Mouse (Mus musculus): ENCODE data around the gene Arhgef3. TPM values are rescaled to one million over a fixed set of nuclear protein-coding genes. Genes with fewer than 3 reads are reported as not detected.

The Arhgef3 gene
- polyA plus RNA-seq, 2 experiments: 2.6 to 5.4 TPM

DNA sequence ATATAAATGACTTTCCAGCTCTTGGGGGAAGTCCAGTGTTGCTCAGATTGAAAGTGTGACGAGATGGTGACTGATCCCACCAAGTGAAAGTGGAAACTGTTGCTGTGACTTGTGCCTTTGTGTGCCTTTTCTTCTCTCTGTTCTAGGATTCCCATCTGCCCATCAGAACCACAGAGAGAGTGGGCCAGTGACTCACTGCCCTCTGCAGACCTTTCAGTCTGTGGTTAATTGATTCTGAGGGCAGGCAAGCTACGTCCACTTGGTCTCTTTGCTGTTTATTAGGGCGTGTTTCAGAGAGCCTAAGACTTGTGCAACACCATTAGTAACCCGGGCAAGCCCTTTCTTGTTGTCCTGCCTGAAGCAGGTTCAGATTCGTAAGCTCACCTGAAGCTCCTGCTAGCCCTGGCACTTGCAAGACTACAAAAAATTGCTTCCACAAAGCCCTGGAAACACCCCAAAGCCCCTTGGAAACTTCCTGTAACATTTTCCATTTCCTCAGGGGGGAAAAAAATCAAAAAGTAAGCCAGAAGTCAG is 261.5 kb downstream of the Arhgef3 start:
- Histone ChIP-seq H3K36me3 (replicated peaks; ENCODE audit: control insufficient read depth, insufficient read depth, low read depth) (no peaks in the 10 kb centered on the region), H3K9ac (replicated peaks) (no peak overlapping the region), H3K27me3 (ENCODE audit: control insufficient read depth, insufficient read depth, low read length) (no peaks in the 10 kb centered on the region), H3K4me3 (ENCODE audit: insufficient read depth in 1 of 2, low read depth in 2 of 2, low read length in 2 of 2) (no peak overlapping the region), H3K4me2 (ENCODE audit: low read depth) (no peak overlapping the region), H3K27ac (no peak overlapping the region), H3K4me1 (replicated peaks; ENCODE audit: control insufficient read depth in 2 of 2, insufficient read depth in 2 of 2, low read length in 1 of 2) (peaks cover 0 to 6% of the 10 kb centered on the region in 2 experiments; a peak in 2 of 4 replicates), H3K9me3 (ENCODE audit: control insufficient read depth, low read length) (no peaks in the 10 kb centered on the region)
- ATAC-seq (ENCODE audit: insufficient read depth) (no peak), DNase-seq (ENCODE audit: low read depth in 3 of 3, low spot score in 3 of 3) (peak in 1 of 3 experiments; percentile 6)
- TF ChIP-seq CTCF (IDR thresholded peaks at IDR 0.05; ENCODE audit: low read depth): no peak
- TF ChIP-seq EP300 (IDR thresholded peaks at IDR 0.05; ENCODE audit: low read depth): no peak
- 42% methylated on average over 5 of the region's 5 CpGs for WGBS (ENCODE audit: insufficient replicate concordance)

DNA sequence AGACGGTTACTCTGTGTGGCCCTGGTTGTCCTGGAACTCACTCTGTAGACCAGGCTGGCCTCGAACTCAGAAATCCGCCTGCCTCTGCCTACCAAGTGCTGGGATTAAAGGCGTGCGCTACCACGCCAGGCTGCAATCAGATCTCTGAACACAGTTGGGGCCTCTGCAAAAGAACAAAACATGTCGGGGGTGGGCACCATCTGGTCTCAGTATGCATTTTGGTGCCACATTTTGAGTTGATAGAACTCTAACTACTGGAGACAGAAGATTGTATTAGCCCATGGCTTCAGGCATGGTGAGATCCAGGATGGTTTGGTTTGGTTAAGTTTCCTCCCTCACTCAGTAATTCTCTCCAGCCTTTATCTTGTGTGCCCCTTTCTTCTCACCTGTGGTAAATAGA is 264.0 kb downstream of the Arhgef3 start:
- DNase-seq (ENCODE audit: low read depth in 3 of 3, low spot score in 3 of 3) (no peak), ATAC-seq (ENCODE audit: insufficient read depth) (no peak)
- Histone ChIP-seq H3K9ac (replicated peaks) (no peak overlapping the region), H3K4me2 (ENCODE audit: low read depth) (no peak overlapping the region), H3K36me3 (replicated peaks; ENCODE audit: control insufficient read depth, insufficient read depth, low read depth) (no peaks in the 10 kb centered on the region), H3K9me3 (ENCODE audit: control insufficient read depth, low read length) (no peaks in the 10 kb centered on the region), H3K27ac (no peak overlapping the region), H3K27me3 (ENCODE audit: control insufficient read depth, insufficient read depth, low read length) (no peaks in the 10 kb centered on the region), H3K4me3 (ENCODE audit: insufficient read depth in 1 of 2, low read depth in 2 of 2, low read length in 2 of 2) (no peak overlapping the region), H3K4me1 (replicated peaks; ENCODE audit: control insufficient read depth in 2 of 2, insufficient read depth in 2 of 2, low read length in 1 of 2) (peaks cover 0 to 6% of the 10 kb centered on the region in 2 experiments; a peak in 2 of 4 replicates)
- 70% methylated on average over 7 of the region's 7 CpGs for WGBS (ENCODE audit: insufficient replicate concordance)
- TF ChIP-seq EP300 (IDR thresholded peaks at IDR 0.05; ENCODE audit: low read depth) (no peak), CTCF (IDR thresholded peaks at IDR 0.05; ENCODE audit: low read depth) (no peak)

DNA sequence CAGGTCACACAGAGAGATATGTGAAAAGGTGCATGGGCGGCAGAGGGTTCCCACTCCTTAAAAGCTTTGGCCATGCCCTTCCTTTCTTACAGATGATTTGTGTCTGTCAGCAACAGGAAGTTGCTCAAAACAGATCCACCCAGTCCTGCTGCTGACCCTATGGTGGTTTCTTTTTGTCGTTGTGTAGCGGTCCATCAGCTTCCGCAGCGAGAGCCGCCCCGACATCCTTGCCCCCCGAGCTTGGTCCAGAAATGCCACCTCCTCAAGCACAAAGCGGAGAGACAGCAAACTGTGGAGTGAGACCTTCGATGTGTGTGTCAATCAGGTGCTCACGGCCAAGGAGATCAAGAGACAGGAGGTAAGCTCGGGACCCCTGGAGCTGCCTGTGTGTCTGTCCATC is 264.7 kb downstream of the Arhgef3 start:
- peaks cover 0 to 6% of the 10 kb centered on the region in 2 experiments; a peak in 2 of 4 replicates for H3K4me1 ChIP-seq (replicated peaks; ENCODE audit: control insufficient read depth in 2 of 2, insufficient read depth in 2 of 2, low read length in 1 of 2)
- H3K4me3 ChIP-seq (ENCODE audit: insufficient read depth in 1 of 2, low read depth in 2 of 2, low read length in 2 of 2): peak overlapping the region; percentile 11 to 51; a peak in 2 of 4 replicates
- TF ChIP-seq EP300 (IDR thresholded peaks at IDR 0.05; ENCODE audit: low read depth): no peak
- TF ChIP-seq CTCF (IDR thresholded peaks at IDR 0.05; ENCODE audit: low read depth): no peak
- no peaks in the 10 kb centered on the region for H3K9me3 ChIP-seq (ENCODE audit: control insufficient read depth, low read length)
- WGBS (ENCODE audit: insufficient replicate concordance): 16% methylated on average over 12 of the region's 12 CpGs
- peak overlapping the region; percentile 2; the same call in 1 of the 2 replicates for H3K4me2 ChIP-seq (ENCODE audit: low read depth)
- no peak overlapping the region for H3K9ac ChIP-seq (replicated peaks)
- DNase-seq (ENCODE audit: low read depth in 3 of 3, low spot score in 3 of 3): no peak
- H3K27ac ChIP-seq: no peak overlapping the region
- H3K27me3 ChIP-seq (ENCODE audit: control insufficient read depth, insufficient read depth, low read length): no peaks in the 10 kb centered on the region
- no peaks in the 10 kb centered on the region for H3K36me3 ChIP-seq (replicated peaks; ENCODE audit: control insufficient read depth, insufficient read depth, low read depth)
- no peak for ATAC-seq (ENCODE audit: insufficient read depth)

DNA sequence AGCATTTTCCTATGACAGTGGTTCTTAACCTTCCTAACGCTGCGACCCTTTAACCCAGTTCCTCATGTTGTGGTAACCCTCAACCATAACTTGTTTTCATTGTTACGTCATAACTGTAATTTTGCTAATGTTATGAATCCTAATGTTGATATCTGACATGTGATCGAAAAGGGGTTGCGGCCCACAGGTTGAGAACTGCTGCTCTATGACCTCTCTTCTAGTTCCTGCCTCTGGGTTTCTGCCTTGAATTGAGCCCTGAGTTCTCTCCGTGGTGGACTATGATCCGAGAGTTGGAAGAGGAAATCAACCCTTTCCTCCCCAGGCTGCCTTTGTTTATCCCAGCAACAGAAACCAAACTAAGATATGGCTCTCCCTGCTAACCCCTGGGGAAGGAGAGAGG is 266.8 kb downstream of the Arhgef3 start:
- 49% methylated on average over 7 of the region's 7 CpGs for WGBS (ENCODE audit: insufficient replicate concordance)
- Histone ChIP-seq H3K27ac (no peak overlapping the region), H3K9me3 (ENCODE audit: control insufficient read depth, low read length) (no peaks in the 10 kb centered on the region), H3K4me2 (ENCODE audit: low read depth) (no peak overlapping the region), H3K27me3 (ENCODE audit: control insufficient read depth, insufficient read depth, low read length) (no peaks in the 10 kb centered on the region), H3K36me3 (replicated peaks; ENCODE audit: control insufficient read depth, insufficient read depth, low read depth) (no peaks in the 10 kb centered on the region), H3K9ac (replicated peaks) (no peak overlapping the region), H3K4me1 (replicated peaks; ENCODE audit: control insufficient read depth in 2 of 2, insufficient read depth in 2 of 2, low read length in 1 of 2) (peaks cover 0 to 2% of the 10 kb centered on the region in 2 experiments; a peak in 2 of 4 replicates), H3K4me3 (ENCODE audit: insufficient read depth in 1 of 2, low read depth in 2 of 2, low read length in 2 of 2) (no peak overlapping the region)
- no peak for TF ChIP-seq CTCF (IDR thresholded peaks at IDR 0.05; ENCODE audit: low read depth)
- TF ChIP-seq EP300 (IDR thresholded peaks at IDR 0.05; ENCODE audit: low read depth): no peak
- DNase-seq (ENCODE audit: low read depth in 3 of 3, low spot score in 3 of 3): no peak
- ATAC-seq (ENCODE audit: insufficient read depth): no peak

DNA sequence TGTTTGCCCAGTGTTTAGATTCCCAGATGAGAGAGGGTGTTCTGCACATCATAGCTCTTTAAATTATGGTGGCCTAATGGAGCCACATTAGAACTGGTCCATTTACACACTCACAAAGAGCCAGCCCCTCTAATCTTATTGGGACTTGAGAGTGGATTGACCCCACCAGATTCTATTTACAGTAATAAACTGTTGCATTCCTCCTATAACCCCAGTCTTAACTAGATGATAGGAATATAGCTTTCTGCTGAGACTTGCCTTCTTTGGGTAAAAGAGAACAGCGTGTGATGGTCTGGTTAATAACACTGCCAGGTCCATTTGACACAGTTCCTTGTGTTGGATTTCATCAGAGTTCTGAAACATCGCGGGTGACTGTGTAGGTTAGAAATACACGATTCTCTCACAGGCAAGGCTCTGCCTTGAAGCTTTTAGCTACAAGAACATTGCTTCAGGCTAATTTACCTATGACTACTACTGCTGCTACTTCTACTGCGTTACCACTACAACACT is 268.7 kb downstream of the Arhgef3 start:
- ATAC-seq (ENCODE audit: insufficient read depth) (no peak), DNase-seq (ENCODE audit: low read depth in 3 of 3, low spot score in 3 of 3) (no peak)
- Histone ChIP-seq H3K4me1 (replicated peaks; ENCODE audit: control insufficient read depth in 2 of 2, insufficient read depth in 2 of 2, low read length in 1 of 2) (peaks cover 0 to 2% of the 10 kb centered on the region in 2 experiments; a peak in 2 of 4 replicates), H3K27me3 (ENCODE audit: control insufficient read depth, insufficient read depth, low read length) (no peaks in the 10 kb centered on the region), H3K9me3 (ENCODE audit: control insufficient read depth, low read length) (no peaks in the 10 kb centered on the region), H3K36me3 (replicated peaks; ENCODE audit: control insufficient read depth, insufficient read depth, low read depth) (no peaks in the 10 kb centered on the region), H3K9ac (replicated peaks) (no peak overlapping the region), H3K27ac (no peak overlapping the region), H3K4me3 (ENCODE audit: insufficient read depth in 1 of 2, low read depth in 2 of 2, low read length in 2 of 2) (no peak overlapping the region), H3K4me2 (ENCODE audit: low read depth) (no peak overlapping the region)
- WGBS (ENCODE audit: insufficient replicate concordance): 67% methylated on average over 5 of the region's 5 CpGs
- TF ChIP-seq CTCF (IDR thresholded peaks at IDR 0.05; ENCODE audit: low read depth) (no peak), EP300 (IDR thresholded peaks at IDR 0.05; ENCODE audit: low read depth) (no peak)
